Mouse (Mus musculus) gastrocnemius, adult 2 months (tissue): ENCODE measurements around the gene Ankrd10. TPM values are rescaled to one million over a fixed set of nuclear protein-coding genes. Genes with fewer than 3 reads are reported as not detected.
A peak's percentile ranks its signal among the peaks of the same experiment; 100 is the strongest.
"Not testable (repeated sequence)": the region's sequence is repeated elsewhere in the genome, so short reads cannot be mapped to it uniquely, and the experiment has no call there.

ENCODE experiments used
- DNase-seq: peaks from one replicate; pipeline ENCODE4 v3.0.0; 2022
- H3K27ac ChIP-seq: fragments of 200-600 bp; 2 replicates; pipeline ENCODE4 v1.8.1; 2022; ENCODE audit warnings: mild to moderate bottlenecking
- H3K4me3 ChIP-seq: fragments of 200-600 bp; 2 replicates; pipeline ENCODE4 v1.8.1; 2022; ENCODE audit warnings: mild to moderate bottlenecking, moderate library complexity
- CTCF ChIP-seq: fragments of 200-600 bp; IDR thresholded peaks from 2 replicates; pipeline ENCODE4 v1.8.1; 2022; ENCODE audit warnings: antibody characterized with exemption, mild to moderate bottlenecking, moderate library complexity
- intact Hi-C: fragments of 180-260 bp; cut with DNase I; formaldehyde crosslinking; loops from one replicate; pipeline ENCODE4 v1.15.1; 2025
- long read RNA-seq, 2 experiments: library from polyadenylated mRNA; stranded (forward); transcript quantifications; one replicate each; pipeline ENCODE4 v2.0.0; 2021
- total RNA-seq, 2 experiments: library from RNA; stranded (reverse); gene quantifications; 2 replicates each; pipeline ENCODE4 v1.2.3; 2021

The Ankrd10 gene
- 10 to 100 TPM; 15.3 to 16.0 TPM for total RNA-seq
- long read RNA-seq, experiment 1, full-length matches to known transcripts = 8 of 17 reads
- long read RNA-seq, experiment 1, partial matches to known transcripts = 0 of 17 reads
- long read RNA-seq, experiment 1, other reads (novel, unspliced or antisense) = 9 of 17 reads
- long read RNA-seq, experiment 2, full-length matches to known transcripts = 8 of 15 reads
- long read RNA-seq, experiment 2, partial matches to known transcripts = 1 of 15 reads
- long read RNA-seq, experiment 2, other reads (novel, unspliced or antisense) = 6 of 15 reads

DNA sequence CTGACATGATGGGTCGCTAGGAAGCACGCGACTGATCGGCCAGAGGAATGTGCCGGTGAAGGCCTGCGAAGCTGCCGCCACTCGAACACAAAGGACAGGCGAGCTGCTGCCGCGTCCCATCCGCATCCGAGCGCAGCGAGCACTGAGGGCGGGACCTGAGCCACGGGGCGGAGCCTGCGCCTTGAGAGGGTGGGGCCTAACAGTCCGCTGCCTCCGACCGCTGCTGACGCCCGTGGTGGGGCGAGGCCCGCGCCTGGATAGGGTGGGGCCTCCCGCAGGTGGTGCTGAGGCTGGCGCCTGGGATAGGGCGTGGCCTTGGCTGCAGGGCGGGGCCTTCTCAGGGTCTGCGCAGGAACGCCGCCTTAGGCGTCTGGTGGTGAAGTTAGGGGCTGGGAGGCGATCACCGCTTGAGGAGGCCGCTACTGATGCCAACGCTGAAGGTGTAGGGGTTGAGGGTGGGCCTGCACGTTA, at the start of gene Ankrd10:
Gene Ankrd10 (minus strand): TSS at position 147 of the 471 bp plus-strand sequence.
- peak within 1 kb of the TSS; percentile 94 for H3K27ac ChIP-seq
- peak; percentile 98 for DNase-seq
- peak within 1 kb of the TSS; percentile 74 for H3K4me3 ChIP-seq
- intact Hi-C loops = loop anchor here (5.0 kb wide), 2 partner anchors 57 to 78 kb away; partner anchors contain the start of gene Ing1
- no peak for TF ChIP-seq CTCF

DNA sequence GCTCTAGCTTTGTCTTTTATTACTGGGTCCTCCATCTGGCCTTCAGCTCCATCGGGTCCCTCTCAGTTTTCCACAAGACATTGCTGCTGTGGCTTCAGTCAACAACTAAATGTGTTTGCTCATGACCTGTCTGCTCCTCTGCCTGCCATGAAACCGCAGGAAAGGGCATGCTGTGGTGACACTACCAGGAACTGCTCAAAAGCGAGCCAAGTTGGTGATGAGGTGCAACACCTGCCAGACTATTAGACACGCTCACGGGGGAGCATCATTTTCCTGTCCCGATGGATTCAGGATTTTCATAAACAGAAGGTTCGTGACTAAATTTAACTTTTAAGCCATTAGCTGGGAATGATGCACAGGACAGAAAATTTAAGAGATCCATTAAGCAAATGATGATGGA, 49.0 kb upstream of the Ankrd10 start:
- Histone ChIP-seq H3K27ac (no peak overlapping the region), H3K4me3 (no peak overlapping the region)
- DNase-seq = no peak
- TF ChIP-seq CTCF = no peak
- intact Hi-C loops = no loop called here

DNA sequence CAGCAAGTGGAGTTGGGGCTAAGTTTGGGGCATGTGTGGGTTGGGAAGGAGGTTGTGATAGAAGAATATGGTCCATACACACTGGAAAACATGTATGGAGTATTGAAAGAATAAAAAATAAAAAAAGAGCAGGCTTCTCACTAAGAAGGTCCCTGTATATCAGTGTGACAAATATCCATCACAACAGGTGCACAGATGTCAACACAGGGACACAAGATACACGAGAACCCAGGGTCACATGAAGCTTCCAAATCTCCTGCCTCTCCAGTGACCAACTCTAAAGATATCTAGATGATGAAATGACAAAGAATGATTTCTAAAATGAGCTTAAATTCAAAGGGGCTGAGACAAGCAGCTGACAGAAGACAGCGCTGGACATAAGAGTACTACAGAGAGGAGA, 32.8 kb upstream of the Ankrd10 start:
- intact Hi-C loops = no loop called here
- DNase-seq = no peak
- TF ChIP-seq CTCF = no peak
- H3K27ac ChIP-seq = no peak overlapping the region
- H3K4me3 ChIP-seq = no peak overlapping the region

DNA sequence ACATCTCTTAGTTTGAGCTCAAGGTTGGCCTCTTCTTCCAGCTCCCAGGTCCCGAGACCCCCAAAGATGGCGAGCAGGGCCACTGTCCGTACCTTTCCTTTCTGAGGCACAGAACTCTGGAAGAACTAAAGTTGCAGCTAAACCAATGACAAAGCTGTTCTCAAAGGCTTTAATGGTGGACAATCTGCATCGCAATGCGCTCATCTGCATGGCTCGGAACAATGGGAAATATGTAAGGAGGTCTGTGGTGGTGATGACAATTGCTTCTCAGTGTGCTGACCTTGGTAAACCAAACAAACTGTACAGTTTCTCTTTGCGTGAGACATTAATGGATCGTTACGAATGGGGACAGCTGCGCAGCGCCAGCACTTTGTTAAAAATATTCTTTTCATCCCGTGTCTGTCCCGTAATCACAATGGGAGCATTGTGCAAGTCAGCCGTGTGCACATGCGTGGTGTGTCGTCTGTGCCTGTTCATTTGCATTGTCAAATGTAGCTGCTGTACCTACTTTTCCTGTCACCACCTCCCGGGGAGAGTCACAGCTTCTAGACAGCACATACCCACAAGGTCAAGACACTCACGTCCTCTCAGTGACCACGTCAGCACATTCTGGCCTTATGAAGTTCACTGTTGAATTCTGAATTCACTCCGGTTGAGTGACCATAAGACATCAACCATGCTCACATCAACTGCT, 30.6 kb upstream of the Ankrd10 start:
- H3K27ac ChIP-seq, H3K4me3 ChIP-seq, DNase-seq, intact Hi-C loops: not testable (repeated sequence)

DNA sequence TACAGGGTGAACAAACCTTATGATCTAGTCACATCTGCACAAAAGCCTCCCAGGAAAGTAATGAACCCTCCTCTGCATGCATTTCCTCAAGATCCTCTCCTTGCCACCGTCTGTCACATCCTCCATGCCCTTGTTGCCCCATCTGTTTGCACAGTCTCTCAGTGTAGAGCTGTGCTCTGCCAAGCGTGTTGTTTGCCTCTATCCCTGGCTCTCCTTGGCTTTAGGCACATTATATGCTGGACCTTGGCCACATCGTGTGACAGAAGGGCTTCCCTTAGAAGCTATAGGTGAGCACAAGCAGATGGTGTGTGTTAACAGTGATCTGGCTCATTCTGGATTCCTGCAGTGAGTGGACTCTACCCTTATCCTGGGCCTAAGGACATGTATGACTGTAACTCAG, 26.4 kb upstream of the Ankrd10 start:
- no peak overlapping the region for H3K27ac ChIP-seq
- TF ChIP-seq CTCF = no peak
- no peak for DNase-seq
- H3K4me3 ChIP-seq = no peak overlapping the region
- intact Hi-C loops = no loop called here

DNA sequence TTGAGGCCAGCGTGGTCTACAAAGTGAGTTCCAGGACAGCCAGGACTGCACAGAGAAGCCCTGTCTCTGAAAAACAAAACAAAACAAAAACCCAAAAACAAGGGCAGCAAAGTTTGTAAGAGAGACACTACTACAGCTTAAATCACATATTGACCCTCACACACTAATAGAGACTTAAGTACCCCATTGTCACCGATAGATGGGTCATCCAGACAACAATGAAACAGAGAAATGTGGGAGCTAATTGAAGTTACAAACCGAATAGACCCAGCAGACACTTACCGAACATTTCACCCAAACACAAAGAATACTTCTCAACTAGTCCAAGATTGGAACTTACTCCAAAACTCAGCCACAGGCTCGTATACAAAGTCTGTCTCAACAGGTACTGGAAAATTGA, 14.5 kb upstream of the Ankrd10 start:
- H3K27ac ChIP-seq = no peak overlapping the region
- no peak overlapping the region for H3K4me3 ChIP-seq
- no peak for DNase-seq
- TF ChIP-seq CTCF = no peak
- intact Hi-C loops = no loop called here

DNA sequence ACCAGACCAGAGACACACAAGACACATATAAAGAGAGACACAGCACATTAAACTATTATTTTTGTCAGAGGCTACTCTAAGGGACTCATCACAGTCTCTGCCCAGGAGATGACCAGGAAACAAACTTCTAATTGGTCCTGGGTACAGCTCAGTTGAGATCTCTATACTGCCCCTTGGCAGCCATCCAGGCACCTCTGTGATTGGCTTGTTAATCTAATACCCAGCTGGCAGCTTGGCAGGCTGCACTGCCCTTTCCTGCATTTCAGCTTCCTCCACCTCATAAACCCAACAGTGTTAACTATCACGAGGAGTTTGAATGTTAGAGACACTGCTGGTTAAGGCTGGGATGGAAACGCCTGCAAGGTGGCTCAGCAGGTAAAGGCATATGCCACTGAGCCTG, 7.6 kb upstream of the Ankrd10 start:
- DNase-seq = peak; percentile 65
- TF ChIP-seq CTCF = no peak
- intact Hi-C loops = no loop called here
- Histone ChIP-seq H3K4me3 (no peak overlapping the region), H3K27ac (no peak overlapping the region)

DNA sequence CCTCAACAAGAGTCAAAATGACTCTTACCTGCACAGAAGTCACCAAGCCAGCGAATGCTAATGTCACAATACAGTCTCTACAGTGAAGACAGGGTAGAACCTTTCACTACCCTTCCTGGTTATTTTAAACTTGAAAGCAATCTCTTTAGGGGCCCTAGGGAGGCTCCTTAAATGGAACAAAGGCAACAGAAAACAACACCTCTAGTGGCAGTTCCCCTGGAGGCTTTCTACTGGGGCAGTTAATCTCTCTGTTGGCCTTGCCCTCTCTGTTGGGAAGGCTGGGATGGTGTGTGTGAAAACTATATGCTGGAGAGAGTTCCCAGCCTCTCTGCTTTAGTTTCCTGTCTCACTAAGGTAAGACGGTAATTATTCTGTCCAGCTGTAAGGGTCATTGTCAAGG, 5.0 kb upstream of the Ankrd10 start:
- no peak for DNase-seq
- Histone ChIP-seq H3K27ac (no peak overlapping the region), H3K4me3 (no peak overlapping the region)
- intact Hi-C loops = no loop called here
- TF ChIP-seq CTCF = no peak

DNA sequence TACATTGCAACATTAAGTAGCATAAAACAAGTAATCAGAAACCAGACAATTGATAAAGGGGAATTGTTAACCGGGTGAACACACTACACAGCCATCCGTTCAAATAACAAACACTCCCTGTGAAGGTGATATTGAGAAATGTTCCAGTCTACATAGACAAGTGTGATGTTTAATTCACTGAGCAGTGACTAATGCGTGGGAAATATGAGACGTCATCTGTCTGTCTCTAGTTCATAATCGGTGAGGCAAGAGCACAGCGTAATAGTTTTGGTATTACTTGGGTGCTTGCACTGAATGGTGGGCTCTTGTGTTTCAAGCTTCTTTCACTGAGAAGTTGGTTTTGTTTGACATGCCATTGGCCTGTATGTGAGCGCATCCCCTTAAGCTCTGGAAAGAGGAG, 2.0 kb upstream of the Ankrd10 start:
- Histone ChIP-seq H3K4me3 (no peak overlapping the region), H3K27ac (no peak overlapping the region)
- intact Hi-C loops = loop anchor here (5.0 kb wide), 2 partner anchors 55 to 80 kb away; partner anchors contain the start of gene Ing1
- DNase-seq = no peak
- no peak for TF ChIP-seq CTCF

DNA sequence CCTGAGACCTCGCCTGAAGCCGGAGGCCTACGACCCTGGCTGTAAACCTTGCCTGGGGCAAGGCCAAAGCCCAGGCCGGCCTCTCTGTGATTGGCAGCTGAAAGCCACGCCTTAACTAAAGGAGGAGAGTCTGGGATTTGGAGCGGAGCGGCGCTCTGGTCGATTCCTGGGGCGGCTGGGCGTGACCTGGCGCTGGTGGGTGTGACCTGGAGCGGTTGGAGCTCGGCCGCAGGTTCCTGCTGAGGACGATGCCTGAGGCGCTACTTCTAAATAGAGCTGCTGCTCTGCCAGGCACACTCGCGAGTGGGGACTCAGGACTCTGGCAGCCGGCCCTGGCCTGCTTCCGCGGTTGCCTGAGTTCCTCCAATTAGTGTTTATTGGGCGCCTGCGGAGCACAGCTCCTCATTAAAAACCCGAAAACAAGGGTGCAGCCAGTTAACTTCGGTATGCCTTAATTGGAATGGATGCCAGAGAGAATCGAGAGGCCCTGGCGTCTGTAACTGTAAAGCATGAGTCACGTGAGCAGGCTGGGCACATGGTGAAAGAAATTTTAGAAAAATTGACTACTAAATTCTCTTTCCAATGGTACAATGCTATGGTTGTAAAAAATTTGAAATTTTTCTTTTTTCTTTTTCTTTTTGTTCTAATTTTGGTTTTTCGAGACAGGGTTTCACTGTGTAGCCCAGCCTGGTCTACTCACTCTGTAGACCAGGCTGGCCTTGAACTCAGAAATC, 934 bp upstream of the Ankrd10 start:
- peak; percentile 93 for DNase-seq
- peak overlapping the region; percentile 74 for H3K4me3 ChIP-seq
- H3K27ac ChIP-seq = peak overlapping the region; percentile 94
- intact Hi-C loops = loop anchor here (5.0 kb wide), 2 partner anchors 56 to 79 kb away; partner anchors contain the start of gene Ing1
- TF ChIP-seq CTCF = no peak

DNA sequence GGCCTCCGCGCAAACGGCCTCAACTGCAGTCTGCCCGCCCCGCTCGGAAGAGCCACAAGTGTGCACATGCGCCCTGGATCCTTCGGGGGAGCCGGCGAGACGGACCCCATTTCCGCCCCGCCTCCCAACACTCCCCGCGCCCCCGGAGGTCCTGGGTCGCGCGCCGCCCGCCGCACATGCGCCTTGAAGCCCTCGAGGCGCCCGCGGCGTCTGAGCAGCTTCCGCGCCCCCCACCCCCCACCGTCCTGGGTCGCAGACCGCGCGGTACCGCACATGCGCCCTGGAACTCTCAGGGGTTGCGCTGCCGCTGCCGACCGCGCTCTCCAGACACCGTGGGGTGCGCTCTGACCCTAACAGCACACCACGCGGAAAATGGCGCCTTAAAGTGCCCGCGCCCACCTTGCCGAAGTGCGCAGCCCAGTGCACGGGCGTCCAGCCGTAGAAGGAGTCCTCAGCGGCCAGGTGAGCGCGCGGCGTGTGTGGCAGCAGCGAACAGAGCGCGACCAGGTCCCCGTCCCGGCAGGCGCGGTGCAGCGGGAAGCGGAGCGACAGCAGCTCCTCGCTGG, 462 bp downstream of the Ankrd10 start:
- DNase-seq = peak; percentile 92
- intact Hi-C loops = loop anchor here (5.0 kb wide), 2 partner anchors 57 to 78 kb away; partner anchors contain the start of gene Ing1
- H3K27ac ChIP-seq = peak overlapping the region; percentile 94
- no peak for TF ChIP-seq CTCF
- peak overlapping the region; percentile 74 for H3K4me3 ChIP-seq

DNA sequence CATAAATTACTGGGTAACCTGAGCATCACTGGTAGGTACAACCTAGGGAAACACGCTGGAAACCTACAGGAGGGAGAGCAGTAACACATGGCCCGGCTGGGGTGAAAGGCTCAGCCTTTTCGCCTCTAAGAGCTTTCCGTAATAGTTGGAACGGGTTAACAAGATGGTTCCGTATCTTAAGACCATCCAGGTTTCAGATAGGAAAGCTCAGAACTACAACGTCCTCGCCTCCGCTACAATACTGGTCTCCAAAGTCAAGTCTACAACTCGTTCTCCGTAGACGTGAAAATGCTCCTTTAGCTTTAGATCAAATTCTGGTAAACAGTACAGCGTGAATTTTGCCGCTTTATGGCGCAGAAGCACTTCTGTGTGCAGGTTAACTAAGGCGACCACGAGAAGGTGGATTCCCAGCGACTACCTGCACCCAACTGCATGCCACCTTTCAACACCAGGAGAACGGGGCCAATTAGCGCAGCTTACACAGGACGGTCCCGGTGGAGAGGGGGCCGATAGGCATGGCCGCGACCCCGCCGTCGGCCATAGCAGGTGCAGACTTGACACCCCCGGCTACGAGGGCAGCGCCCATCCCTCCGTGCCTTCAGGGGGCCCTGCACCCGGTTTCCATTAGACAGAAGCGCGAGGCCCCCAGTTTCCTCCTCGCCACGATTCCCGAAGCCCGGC, 1.1 kb downstream of the Ankrd10 start:
- no peak for DNase-seq
- intact Hi-C loops = loop anchor here (5.0 kb wide), 2 partner anchors 58 to 77 kb away; partner anchors contain the start of gene Ing1
- peak overlapping the region; percentile 94 for H3K27ac ChIP-seq
- no peak for TF ChIP-seq CTCF
- H3K4me3 ChIP-seq = peak overlapping the region; percentile 74
